Mouse (Mus musculus) ES-E14 (cell line): ENCODE results near the gene Supt3. TPM values are rescaled to one million over a fixed set of nuclear protein-coding genes. Genes with fewer than 3 reads are reported as not detected.
A peak's percentile ranks its signal among the peaks of the same experiment; 100 is the strongest.

Source experiments
- DNase-seq: peaks from one replicate; pipeline ENCODE4 v3.0.0-alpha.2; 2013; ENCODE audit warnings: low read depth, low spot score
- H3K27ac ChIP-seq: 2 replicates; pipeline ENCODE4 v1.5.1; 2012; ENCODE audit warnings: low read depth, mild to moderate bottlenecking, low read length, moderate library complexity, mixed read lengths; ENCODE audit not compliant: poor library complexity, insufficient read depth, severe bottlenecking
- H3K36me3 ChIP-seq: 2 replicates; pipeline ENCODE4 v1.6.1; 2012; ENCODE audit warnings: mild to moderate bottlenecking, low read length, moderate library complexity, mixed read lengths; ENCODE audit not compliant: control insufficient read depth, poor library complexity, insufficient read depth, severe bottlenecking
- H3K4me1 ChIP-seq, 2 experiments: fragments of 150-350 bp in 1 of 2; sonication (generic) in 1 of 2; 2 replicates each; pipeline ENCODE4 v1.6.1; 2012; ENCODE audit warnings: low read length in 2 of 2, mild to moderate bottlenecking in 1 of 2, mixed read lengths in 1 of 2; ENCODE audit not compliant: control insufficient read depth in 2 of 2, insufficient read depth in 2 of 2, poor library complexity in 1 of 2
- H3K4me3 ChIP-seq, 2 experiments: fragments of 150-350 bp in 1 of 2; sonication (generic) in 1 of 2; 2 replicates each; pipeline ENCODE4 v1.5.1; 2012; ENCODE audit warnings: low read length in 2 of 2, low read depth in 1 of 2, mild to moderate bottlenecking in 1 of 2, mixed read lengths in 1 of 2; ENCODE audit not compliant: insufficient read depth in 1 of 2, poor library complexity in 1 of 2, severe bottlenecking in 1 of 2
- H3K9ac ChIP-seq: 2 replicates; pipeline ENCODE4 v1.6.1; 2012; ENCODE audit warnings: low read depth, mild to moderate bottlenecking, low read length, mixed read lengths; ENCODE audit not compliant: poor library complexity, insufficient read depth, severe bottlenecking
- H3K9me3 ChIP-seq: fragments of 150-350 bp; sonication (generic); 2 replicates; pipeline ENCODE4 v1.6.1; 2012; ENCODE audit warnings: low read depth, mild to moderate bottlenecking, low read length; ENCODE audit not compliant: control insufficient read depth, insufficient read depth
- CHD2 ChIP-seq: IDR thresholded peaks from 2 replicates; pipeline ENCODE4 v1.6.1; 2014; ENCODE audit warnings: mild to moderate bottlenecking, low read depth, low read length, inconsistent platforms
- HCFC1 ChIP-seq: IDR thresholded peaks from 2 replicates; pipeline ENCODE4 v1.6.1; 2012; ENCODE audit warnings: low read length, inconsistent platforms, borderline replicate concordance; ENCODE audit not compliant: insufficient read depth
- MAFK ChIP-seq: IDR thresholded peaks from 2 replicates; pipeline ENCODE4 v1.6.1; 2014; ENCODE audit warnings: mild to moderate bottlenecking, low read depth, low read length, inconsistent platforms; ENCODE audit not compliant: insufficient read depth
- ZC3H11A ChIP-seq: IDR thresholded peaks from 2 replicates; pipeline ENCODE4 v1.6.1; 2012; ENCODE audit warnings: low read depth, mild to moderate bottlenecking, inconsistent platforms, low read length, borderline replicate concordance
- ZNF384 ChIP-seq: IDR thresholded peaks from 2 replicates; pipeline ENCODE4 v1.6.1; 2012; ENCODE audit warnings: low read depth, low read length, inconsistent platforms
- in situ Hi-C, 2 experiments: fragments of 600-800 bp; cut with MboI; formaldehyde crosslinking; loops; one replicate each; pipeline ENCODE4 v1.15.1; 2025; ENCODE audit warnings: low sequenced_read_pairs in 2 of 2, inconsistent platforms in 1 of 2; ENCODE audit not compliant: unreplicated experiment in 2 of 2
- total RNA-seq: library from RNA; depleted of rRNA; stranded (reverse); fragments of 300-350 nt; gene quantifications from 2 replicates; pipeline ENCODE4 v1.2.3, GENCODE M21; 2012

Gene Supt3
- total RNA-seq, 1 experiment, result 4.9 TPM

- Histone ChIP-seq H3K9ac (no peak overlapping the region), H3K36me3 (no peaks in the 10 kb centered on the region), H3K27ac (no peak overlapping the region), H3K4me3 (peak overlapping the region; percentile 62 to 65), H3K4me1 (no peaks in the 10 kb centered on the region), H3K9me3 (no peaks in the 10 kb centered on the region)
- in situ Hi-C loops, result loop anchor here in 1 of 2 experiments (25.0 kb wide), 1 partner anchor 472 kb away; no protein-coding TSS in a partner anchor
- peak; percentile 22 for DNase-seq
- TF ChIP-seq ZC3H11A (no peak), MAFK (no peak), ZNF384 (no peak), CHD2 (no peak), HCFC1 (no peak)
Observed at GRCm38 (mm10) chr17:44734501-44735222, 42.3 kb upstream of the Supt3 start.

GRCm38 (mm10) chr17:44735223-44735990 lies 41.5 kb upstream of the Supt3 start:
- TF ChIP-seq ZNF384, result no peak
- no peak for TF ChIP-seq ZC3H11A
- peak; percentile 16 for DNase-seq
- Histone ChIP-seq H3K4me1 (no peaks in the 10 kb centered on the region), H3K9ac (peak overlapping the region; percentile 45; the same call in 1 of the 2 replicates), H3K27ac (no peak overlapping the region), H3K36me3 (no peaks in the 10 kb centered on the region), H3K4me3 (peak overlapping the region; percentile 65 to 73), H3K9me3 (no peaks in the 10 kb centered on the region)
- in situ Hi-C loops, result loop anchor here in 1 of 2 experiments (25.0 kb wide), 1 partner anchor 473 kb away; no protein-coding TSS in a partner anchor

- Histone ChIP-seq H3K27ac (no peak overlapping the region), H3K4me3 (peak overlapping the region; percentile 65 to 73), H3K9me3 (no peaks in the 10 kb centered on the region), H3K36me3 (no peaks in the 10 kb centered on the region), H3K9ac (peak overlapping the region; percentile 45; the same call in 1 of the 2 replicates), H3K4me1 (no peaks in the 10 kb centered on the region)
- DNase-seq, result peak; percentile 21
- in situ Hi-C loops, result loop anchor here in 1 of 2 experiments (25.0 kb wide), 1 partner anchor 474 kb away; no protein-coding TSS in a partner anchor
- TF ChIP-seq CHD2, result no peak
- no peak for TF ChIP-seq ZNF384
- no peak for TF ChIP-seq HCFC1
- TF ChIP-seq MAFK, result no peak
- no peak for TF ChIP-seq ZC3H11A
Observed at GRCm38 (mm10) chr17:44735991-44736561, 40.9 kb upstream of the Supt3 start.

- peak; percentile 20 for DNase-seq
- Histone ChIP-seq H3K36me3 (no peaks in the 10 kb centered on the region), H3K4me1 (no peaks in the 10 kb centered on the region), H3K9ac (no peak overlapping the region), H3K27ac (no peak overlapping the region), H3K9me3 (no peaks in the 10 kb centered on the region), H3K4me3 (peak overlapping the region in 1 of 2 experiments; percentile 21; a peak in 2 of 4 replicates)
- in situ Hi-C loops, result loop anchor here in 1 of 2 experiments (25.0 kb wide), 1 partner anchor 475 kb away; no protein-coding TSS in a partner anchor
- no peak for TF ChIP-seq CHD2
Observed at GRCm38 (mm10) chr17:44737275-44738120, 39.5 kb upstream of the Supt3 start.
